Mouse (Mus musculus) kidney, postnatal 0 days (tissue): ENCODE results near the gene Ovca2. TPM values are rescaled to one million over a fixed set of nuclear protein-coding genes. Genes with fewer than 3 reads are reported as not detected.

ENCODE experiments used
- ATAC-seq: fragments of 200-750 bp; cut with Nextera tagmentation; replicated peaks from 2 replicates; pipeline ENCODE4 v1.8.0; 2017; ENCODE audit warnings: low read depth, moderate number of reproducible peaks, moderate TSS enrichment, moderate library complexity; ENCODE audit not compliant: low FRiP score
- DNase-seq: peaks from one replicate; pipeline ENCODE4 v3.0.0-alpha.2; 2016; ENCODE audit warnings: low spot score
- H3K27ac ChIP-seq: fragments of 300-500 bp; sonication (generic); 2 replicates; pipeline ENCODE4 v1.5.1; 2014; ENCODE audit warnings: mild to moderate bottlenecking
- H3K27me3 ChIP-seq: fragments of 300-500 bp; sonication (generic); 2 replicates; pipeline ENCODE4 v1.6.1; 2014; ENCODE audit warnings: low read length, mixed read lengths; ENCODE audit not compliant: insufficient read depth
- H3K36me3 ChIP-seq: fragments of 300-500 bp; sonication (generic); 2 replicates; pipeline ENCODE4 v1.6.1; 2014; ENCODE audit warnings: low read length, mixed read lengths; ENCODE audit not compliant: insufficient read depth
- H3K4me1 ChIP-seq: fragments of 300-500 bp; sonication (generic); replicated peaks from 2 replicates; pipeline ENCODE4 v1.6.1; 2014; ENCODE audit warnings: antibody characterized with exemption, low read length, mixed read lengths; ENCODE audit not compliant: insufficient read depth
- H3K4me2 ChIP-seq: fragments of 300-500 bp; sonication (generic); 2 replicates; pipeline ENCODE4 v1.6.1; 2014; ENCODE audit warnings: mild to moderate bottlenecking, low read length, moderate library complexity, mixed read lengths
- H3K4me3 ChIP-seq: fragments of 300-500 bp; sonication (generic); replicated peaks from 2 replicates; pipeline ENCODE4 v1.5.1; 2014; ENCODE audit warnings: low read depth, low read length
- H3K9ac ChIP-seq: fragments of 300-500 bp; sonication (generic); 2 replicates; pipeline ENCODE4 v1.6.1; 2014; ENCODE audit warnings: low read depth, low read length
- H3K9me3 ChIP-seq: fragments of 300-500 bp; sonication (generic); replicated peaks from 2 replicates; pipeline ENCODE4 v1.6.1; 2016; ENCODE audit warnings: low read length, inconsistent platforms, mixed read lengths
- CTCF ChIP-seq: IDR thresholded peaks from 2 replicates; pipeline ENCODE4 v1.5.1; 2016; ENCODE audit warnings: antibody characterized with exemption, low read depth, mild to moderate bottlenecking, moderate library complexity
- whole genome bisulfite sequencing: fragments of 180-500 bp; shearing (Covaris S2); extraction: QIAGEN DNeasy Blood & Tissue Kit; methylation state at CpG from one replicate; pipeline ENCODE4 v1.1.7; 2014; 5-methylcytosine and 5-hydroxymethylcytosine counted together
- polyA plus RNA-seq: library from polyadenylated mRNA; unstranded; fragments of >200 nt; fragmentation: Nextera tagmentation; extraction: Ambion mirVana; gene quantifications from 2 replicates; pipeline ENCODE4 v1.2.1, GENCODE M21; 2015

Gene Ovca2
- polyA plus RNA-seq, 1 experiment from 2014 or later = 26.6 TPM

DNA sequence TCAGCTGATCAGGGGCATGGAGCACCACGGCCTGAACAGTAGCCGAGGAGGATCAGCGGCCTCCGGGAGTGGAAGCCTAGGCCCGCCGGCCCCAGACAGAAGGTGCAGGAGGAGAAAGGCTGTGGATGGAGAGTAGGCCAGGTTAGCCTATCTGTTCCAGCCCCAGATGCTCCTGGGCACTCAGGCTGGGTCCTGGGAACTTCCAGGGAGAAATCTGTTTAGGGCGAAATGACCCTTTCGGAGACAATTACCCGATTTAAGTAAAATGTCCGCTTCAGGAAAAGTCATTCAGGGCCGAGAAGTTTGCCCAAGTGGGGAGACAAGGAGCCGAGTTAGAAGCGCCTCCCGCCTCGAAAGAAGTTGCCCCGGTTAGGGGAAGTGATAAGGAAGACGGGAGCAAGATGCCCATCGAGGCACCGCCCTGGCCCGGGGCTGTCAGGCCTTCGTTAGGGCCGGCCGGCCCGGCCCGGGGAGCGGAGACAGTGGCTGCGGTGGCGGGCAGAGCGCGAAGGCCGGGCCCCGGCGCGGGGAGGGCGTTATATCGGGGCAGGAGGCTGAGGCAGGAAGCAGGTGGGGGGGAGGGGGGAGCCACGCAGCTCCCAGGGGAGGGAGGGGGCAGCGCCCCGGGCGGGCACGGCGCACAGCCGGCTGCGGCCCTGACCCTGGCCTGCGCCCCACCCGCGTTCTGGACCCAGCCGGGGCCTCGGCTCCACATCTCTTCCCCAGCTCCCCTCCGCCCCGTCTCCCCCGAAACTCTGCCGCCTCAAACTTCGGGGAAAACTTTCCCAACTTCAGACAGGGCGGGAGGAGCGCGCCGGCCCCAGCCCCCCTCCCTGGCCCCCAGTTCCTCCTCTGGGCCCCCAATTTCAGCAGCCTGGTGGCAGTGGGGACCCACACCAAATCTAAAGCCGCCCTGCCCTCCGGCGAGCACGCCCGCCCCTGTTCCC lies 10.7 kb downstream of the Ovca2 start:
- H3K9me3 ChIP-seq = no peaks in the 10 kb centered on the region
- WGBS = 4% methylated on average over 58 of the region's 63 CpGs
- peak overlapping the region; percentile 70 for H3K9ac ChIP-seq
- peak overlapping the region; percentile 89 for H3K27ac ChIP-seq
- TF ChIP-seq CTCF = no peak
- H3K4me2 ChIP-seq = peak overlapping the region; percentile 80
- peak overlapping the region; percentile 63 for H3K4me3 ChIP-seq
- H3K4me1 ChIP-seq = peaks cover 38% of the 10 kb centered on the region
- H3K27me3 ChIP-seq = peaks cover 7% of the 10 kb centered on the region; the same call in 1 of the 2 replicates
- peaks cover 17% of the 10 kb centered on the region; the same call in 1 of the 2 replicates for H3K36me3 ChIP-seq
- DNase-seq (no peak), ATAC-seq (no peak)

GRCm38 (mm10) chr11:75166861-75167642 lies 11.6 kb downstream of the Ovca2 start:
- Histone ChIP-seq H3K4me1 (peaks cover 32% of the 10 kb centered on the region), H3K4me2 (peak overlapping the region; percentile 80), H3K9me3 (no peaks in the 10 kb centered on the region), H3K9ac (peak overlapping the region; percentile 70), H3K27me3 (peaks cover 7% of the 10 kb centered on the region; the same call in 1 of the 2 replicates), H3K4me3 (peak overlapping the region; percentile 63), H3K36me3 (peaks cover 23% of the 10 kb centered on the region; the same call in 1 of the 2 replicates), H3K27ac (peak overlapping the region; percentile 89)
- 5% methylated on average over 68 of the region's 68 CpGs for WGBS
- peak; percentile 20; the same call in 1 of the 2 replicates for TF ChIP-seq CTCF
- DNase-seq (no peak), ATAC-seq (no peak)

DNA sequence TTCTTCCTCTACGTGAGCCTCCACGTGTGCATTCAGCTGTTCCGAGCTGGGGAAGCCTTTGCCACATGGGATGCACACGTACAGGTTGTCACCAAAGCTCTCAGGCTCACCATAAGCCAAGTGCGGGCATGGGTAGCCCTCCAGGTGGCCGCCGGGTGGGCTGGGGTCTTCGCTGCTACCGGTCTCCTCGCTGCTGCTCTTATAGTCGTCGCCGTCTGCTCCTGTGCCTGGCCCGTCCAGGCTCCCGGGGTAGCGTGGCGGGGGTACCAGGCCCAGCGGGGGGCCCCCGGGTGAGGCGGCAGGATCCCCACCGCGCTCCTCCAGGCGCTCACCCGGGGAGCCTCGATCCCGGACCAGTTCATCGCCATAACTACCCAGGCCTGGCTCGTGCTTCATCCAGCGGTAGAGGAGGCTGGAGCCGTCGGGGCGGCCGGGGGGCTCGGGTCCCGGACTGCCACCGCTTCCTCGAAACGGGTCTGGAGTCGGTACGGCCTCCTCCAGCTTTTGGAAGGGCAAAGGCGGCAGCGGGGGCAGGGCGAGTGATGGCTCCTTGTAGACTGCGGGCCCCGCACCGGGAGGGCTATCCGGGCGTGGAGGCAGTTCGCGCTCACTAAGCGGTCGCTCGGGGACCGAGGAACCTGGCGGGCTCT lies 12.3 kb downstream of the Ovca2 start:
- DNase-seq (no peak), ATAC-seq (no peak)
- TF ChIP-seq CTCF = no peak
- 12% methylated on average over 55 of the region's 55 CpGs for WGBS
- Histone ChIP-seq H3K27me3 (peaks cover 7% of the 10 kb centered on the region; the same call in 1 of the 2 replicates), H3K4me2 (peak overlapping the region; percentile 80), H3K9me3 (no peaks in the 10 kb centered on the region), H3K9ac (peak overlapping the region; percentile 70), H3K36me3 (peaks cover 23% of the 10 kb centered on the region; the same call in 1 of the 2 replicates), H3K27ac (peak overlapping the region; percentile 89; the same call in 1 of the 2 replicates), H3K4me3 (peak overlapping the region; percentile 63), H3K4me1 (peaks cover 31% of the 10 kb centered on the region)

GRCm38 (mm10) chr11:75165441-75166192 lies 13.0 kb downstream of the Ovca2 start:
- H3K27ac ChIP-seq = peak overlapping the region; percentile 89; the same call in 1 of the 2 replicates
- H3K9ac ChIP-seq = peak overlapping the region; percentile 70
- peak; percentile 81 for TF ChIP-seq CTCF
- peaks cover 31% of the 10 kb centered on the region for H3K4me1 ChIP-seq
- DNase-seq (no peak), ATAC-seq (peak; percentile 9; the same call in 1 of the 2 replicates)
- 13% methylated on average over 54 of the region's 54 CpGs for WGBS
- peak overlapping the region; percentile 63 for H3K4me3 ChIP-seq
- H3K9me3 ChIP-seq = no peaks in the 10 kb centered on the region
- H3K4me2 ChIP-seq = peak overlapping the region; percentile 80
- peaks cover 25% of the 10 kb centered on the region; the same call in 1 of the 2 replicates for H3K36me3 ChIP-seq
- H3K27me3 ChIP-seq = 0 out of 2 replicates have a peak, but pooled peaks cover 7% of the 10 kb centered on the region

GRCm38 (mm10) chr11:75164750-75165149 lies 13.9 kb downstream of the Ovca2 start:
- 0 out of 2 replicates have a peak, but pooled peaks cover 6% of the 10 kb centered on the region for H3K27me3 ChIP-seq
- H3K4me1 ChIP-seq = peaks cover 31% of the 10 kb centered on the region

More at GRCm38 (mm10) chr11:75164750-75165149, 13.9 kb downstream of the Ovca2 start:
- DNase-seq = no peak
- Histone ChIP-seq H3K27ac (0 out of 2 replicates have a peak overlapping the region, but pooled peaks have one; percentile 89), H3K9me3 (no peaks in the 10 kb centered on the region), H3K36me3 (peaks cover 25% of the 10 kb centered on the region; the same call in 1 of the 2 replicates), H3K4me3 (peak overlapping the region; percentile 63), H3K4me2 (peak overlapping the region; percentile 80), H3K9ac (peak overlapping the region; percentile 70)
- peak; percentile 10; the same call in 1 of the 2 replicates for TF ChIP-seq CTCF
- ATAC-seq = no peak
- WGBS = 19% methylated on average over 14 of the region's 15 CpGs
